Comparison of ENCODE assay signal across 8 mouse cellular contexts in the genomic region with DNA sequence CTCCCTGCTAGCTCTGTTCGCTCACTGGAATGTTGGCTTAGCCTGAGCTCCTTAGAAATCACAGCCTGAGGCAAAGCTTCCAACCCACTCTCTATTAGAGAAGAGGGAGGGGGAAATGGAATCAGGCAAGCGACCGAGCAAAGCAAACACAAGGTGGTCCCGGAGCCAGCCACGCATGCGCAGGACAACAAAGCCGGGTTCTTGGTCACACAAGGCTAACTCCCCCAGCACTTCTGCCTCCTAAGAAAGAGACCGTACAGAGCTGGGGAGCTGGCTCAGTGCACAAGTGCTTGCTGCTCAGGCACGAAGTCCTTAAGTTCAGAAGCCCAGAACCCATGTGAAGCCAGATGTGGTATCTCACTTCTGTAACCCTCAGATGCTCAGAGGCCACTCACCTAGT. TPM values are rescaled to one million over a fixed set of nuclear protein-coding genes. Genes with fewer than 3 reads are reported as not detected.
DNase-seq lines count a peak whose midpoint lies in the region; ATAC-seq and TF ChIP-seq lines count a peak whose summit lies in the region.

No protein-coding gene starts in this region.

- 46% methylated on average over 9 of the region's 9 CpGs for WGBS in heart, embryonic 16.5 days
- 51% methylated on average over 9 of the region's 9 CpGs for WGBS in forebrain, embryonic 14.5 days
- 33% methylated on average over 9 of the region's 9 CpGs for WGBS in midbrain, embryonic 10.5 days

- no peak for ATAC-seq in heart, embryonic 16.5 days (replicated peaks; ENCODE audit: extremely low read depth, insufficient read depth, low FRiP score)
- peak; percentile 54 for ATAC-seq in Patski
- ATAC-seq in forebrain, embryonic 14.5 days: no peak

- no peak for DNase-seq in heart, postnatal 14 days
- DNase-seq in Patski (ENCODE audit: low read depth, low spot score) (peak; percentile 57), adipocyte (ENCODE audit: low spot score) (no peak)
- DNase-seq in forebrain, embryonic 14.5 days (ENCODE audit: low spot score): peak; percentile 50
- peak; percentile 54 for DNase-seq in midbrain, embryonic 10.5 days (ENCODE audit: low spot score)
- no peak for DNase-seq in spleen, postnatal 36 days (ENCODE audit: low spot score in 2 of 2)
- DNase-seq in thymus, adult 18-20 months: no peak

- H3K9me3 ChIP-seq in heart, embryonic 16.5 days (replicated peaks; ENCODE audit: control insufficient read depth, low read length): peaks cover 3% of the 10 kb centered on the region; the same call in 1 of the 2 replicates
- H3K9me3 ChIP-seq in forebrain, embryonic 14.5 days (replicated peaks; ENCODE audit: control insufficient read depth, low read length): peaks cover 2% of the 10 kb centered on the region
- peaks cover 13% of the 10 kb centered on the region; the same call in 1 of the 2 replicates for H3K9me3 ChIP-seq in midbrain, embryonic 10.5 days (replicated peaks)

- no peak overlapping the region for H3K27ac ChIP-seq in heart, embryonic 16.5 days (ENCODE audit: low read length)
- H3K27ac ChIP-seq in forebrain, embryonic 14.5 days (ENCODE audit: low read depth, low read length): no peak overlapping the region
- H3K27ac ChIP-seq in midbrain, embryonic 10.5 days (replicated peaks): peak overlapping the region; percentile 72

- in situ Hi-C loops in Patski (cut with MboI; ENCODE audit: low pct_unique_long_range_greater_than_20kb): loop anchor here (10.0 to 25.0 kb wide), 2 partner anchors 48 to 1494 kb away; a partner anchor contains a TSS

- no peak overlapping the region for H3K9ac ChIP-seq in heart, embryonic 16.5 days (ENCODE audit: low read length)
- H3K9ac ChIP-seq in forebrain, embryonic 14.5 days (ENCODE audit: low read length): no peak overlapping the region

- H3K4me1 ChIP-seq in heart, embryonic 16.5 days (ENCODE audit: control insufficient read depth, insufficient read depth, low read length): no peaks in the 10 kb centered on the region
- H3K4me1 ChIP-seq in forebrain, embryonic 14.5 days (ENCODE audit: control insufficient read depth, insufficient read depth, low read length): no peaks in the 10 kb centered on the region
- peaks cover 7% of the 10 kb centered on the region for H3K4me1 ChIP-seq in midbrain, embryonic 10.5 days

- no peak for TF ChIP-seq CTCF in Patski (IDR thresholded peaks at IDR 0.05)

- POLR2A ChIA-PET in Patski (lab: Charles Lee): interaction anchor here (1.0 kb wide), 1 partner anchor 12 kb away, joined by 3 read pairs; a partner anchor contains a TSS

- no peaks in the 10 kb centered on the region for H3K36me3 ChIP-seq in heart, embryonic 16.5 days (ENCODE audit: control insufficient read depth, insufficient read depth)
- no peaks in the 10 kb centered on the region for H3K36me3 ChIP-seq in forebrain, embryonic 14.5 days (ENCODE audit: control insufficient read depth, insufficient read depth, low read length)
- no peaks in the 10 kb centered on the region for H3K36me3 ChIP-seq in midbrain, embryonic 10.5 days

- CTCF ChIA-PET in Patski (lab: Charles Lee): no interaction called here

- H3K4me2 ChIP-seq in heart, embryonic 16.5 days (ENCODE audit: low read depth, low read length): peak overlapping the region; percentile 19; the same call in 1 of the 2 replicates
- peak overlapping the region; percentile 17; the same call in 1 of the 2 replicates for H3K4me2 ChIP-seq in forebrain, embryonic 14.5 days (ENCODE audit: low read length)

- no peak overlapping the region for H3K4me3 ChIP-seq in heart, embryonic 16.5 days (ENCODE audit: low read length)
- H3K4me3 ChIP-seq in forebrain, embryonic 14.5 days (ENCODE audit: low read depth, low read length): no peak overlapping the region
- peak overlapping the region; percentile 18; the same call in 1 of the 2 replicates for H3K4me3 ChIP-seq in midbrain, embryonic 10.5 days

- no peaks in the 10 kb centered on the region for H3K27me3 ChIP-seq in heart, embryonic 16.5 days (ENCODE audit: control insufficient read depth, insufficient read depth, low read length)
- no peaks in the 10 kb centered on the region for H3K27me3 ChIP-seq in Patski
- H3K27me3 ChIP-seq in forebrain, embryonic 14.5 days (replicated peaks; ENCODE audit: control insufficient read depth, insufficient read depth, low read length): no peaks in the 10 kb centered on the region
- H3K27me3 ChIP-seq in midbrain, embryonic 10.5 days (ENCODE audit: low read depth, poor library complexity, severe bottlenecking): no peaks in the 10 kb centered on the region

- intact Hi-C loops in heart, postnatal 14 days (cut with DNase I): no loop called here

RNA-seq across cellular contexts. Expression of a gene that starts 12.1 kb away (rescaled TPM):
- polyA plus RNA-seq in heart, embryonic 16.5 days (2015; fragmentation: Nextera tagmentation; extraction: Ambion mirVana): 640 and 697 TPM in 2 replicates
- total RNA-seq in heart, postnatal 14 days (2021): 100 to 1,000 TPM; 731 to 790 TPM
- 286 TPM for polyA plus RNA-seq in Patski (2021)
- polyA plus RNA-seq in forebrain, embryonic 14.5 days (2014; fragmentation: Nextera tagmentation; extraction: Ambion mirVana): 411 and 472 TPM in 2 replicates
- 359 and 362 TPM in 2 replicates for polyA plus RNA-seq in midbrain, embryonic 10.5 days (2016; fragmentation: Nextera tagmentation; extraction: Ambion mirVana)

RNA-seq across cellular contexts. Expression of a gene that starts 49.7 kb away (rescaled TPM):
- 382 and 385 TPM in 2 replicates for polyA plus RNA-seq in heart, embryonic 16.5 days (2015; fragmentation: Nextera tagmentation; extraction: Ambion mirVana)
- 100 to 1,000 TPM; 418 to 433 TPM for total RNA-seq in heart, postnatal 14 days (2021)
- 305 TPM for polyA plus RNA-seq in Patski (2021)
- polyA plus RNA-seq in forebrain, embryonic 14.5 days (2014; fragmentation: Nextera tagmentation; extraction: Ambion mirVana): 272 and 278 TPM in 2 replicates
- 330 and 349 TPM in 2 replicates for polyA plus RNA-seq in midbrain, embryonic 10.5 days (2016; fragmentation: Nextera tagmentation; extraction: Ambion mirVana)

RNA-seq across cellular contexts. Expression of a gene that starts 50.2 kb away (rescaled TPM):
- 25.8 and 28.9 TPM in 2 replicates for polyA plus RNA-seq in heart, embryonic 16.5 days (2015; fragmentation: Nextera tagmentation; extraction: Ambion mirVana)
- 10 to 100 TPM; 32.1 to 32.2 TPM for total RNA-seq in heart, postnatal 14 days (2021)
- polyA plus RNA-seq in Patski (2021): 55.7 TPM
- polyA plus RNA-seq in forebrain, embryonic 14.5 days (2014; fragmentation: Nextera tagmentation; extraction: Ambion mirVana): 22.3 and 29.8 TPM in 2 replicates
- polyA plus RNA-seq in midbrain, embryonic 10.5 days (2016; fragmentation: Nextera tagmentation; extraction: Ambion mirVana): 8.7 and 14.8 TPM in 2 replicates

Comparison
In these comparisons a context has a peak if more than half of its experiments do, and no peak if none do; other contexts are left out.
1. DNase-seq: peak in Patski (single experiment), forebrain, embryonic 14.5 days (single experiment) and midbrain, embryonic 10.5 days (single experiment); none in heart, postnatal 14 days (0 of 2), spleen, postnatal 36 days (0 of 2), adipocyte (single experiment) and thymus, adult 18-20 months (0 of 2).